Mouse (Mus musculus) kidney, adult 2 months (tissue): ENCODE data around the gene Llcfc1.

Source experiments
- CTCF ChIP-seq: fragments of 200-500 bp; conservative IDR thresholded peaks from 2 replicates; pipeline ENCODE4 v1.5.1; 2011; ENCODE audit warnings: low read depth, mild to moderate bottlenecking, control low read depth, low read length, moderate library complexity, mixed read lengths; ENCODE audit not compliant: insufficient read depth, insufficient read length
- POLR2A ChIP-seq: fragments of 200-500 bp; IDR thresholded peaks from one replicate; pipeline ENCODE4 v1.6.1; 2011; ENCODE audit warnings: low read depth, low read length, control low read depth

DNA sequence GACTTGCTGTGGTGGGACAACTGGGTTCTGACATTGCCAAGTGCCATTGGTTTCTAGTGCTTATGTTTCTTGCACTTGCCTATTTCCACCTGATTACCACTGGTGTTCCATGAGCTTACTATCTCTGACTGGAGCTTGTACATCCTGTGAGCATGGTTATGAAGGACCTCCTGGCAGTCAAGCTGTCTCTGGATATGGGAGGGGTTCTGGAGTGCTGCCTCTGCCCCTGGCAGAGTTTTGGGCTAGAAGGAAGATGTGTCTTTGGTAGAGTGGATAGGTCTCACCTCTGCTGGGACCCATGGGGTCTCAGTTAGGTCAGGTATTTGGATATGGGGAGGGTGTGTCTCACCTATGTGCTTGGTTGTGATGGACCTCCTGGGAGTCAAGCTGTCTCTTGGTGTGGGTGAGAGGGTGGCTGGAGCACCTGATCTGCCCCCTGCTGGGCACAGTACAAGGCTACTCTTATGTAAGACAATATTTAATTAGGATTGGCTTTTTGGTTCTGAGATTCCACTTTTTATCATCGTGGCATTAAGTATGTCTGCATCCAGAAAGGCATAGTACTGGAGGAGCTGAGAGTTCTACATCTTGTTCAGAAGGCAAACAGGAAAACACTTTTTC is 43.9 kb downstream of the Llcfc1 start:
- TF ChIP-seq POLR2A (no peak), CTCF (no peak; the same call in 1 of the 2 replicates)
